Mouse (Mus musculus) liver, embryonic 16.5 days (tissue): ENCODE results near the gene Ncmap. TPM values are rescaled to one million over a fixed set of nuclear protein-coding genes. Genes with fewer than 3 reads are reported as not detected.
A peak's percentile ranks its signal among the peaks of the same experiment; 100 is the strongest.
"Not testable (repeated sequence)": the region's sequence is repeated elsewhere in the genome, so short reads cannot be mapped to it uniquely, and the experiment has no call there.

Source experiments
- ATAC-seq: fragments of 200-750 bp; cut with Nextera tagmentation; 2 replicates; pipeline ENCODE4 v1.8.0; 2017; ENCODE audit warnings: low read depth, mild to moderate bottlenecking, moderate number of reproducible peaks, moderate library complexity
- H3K27ac ChIP-seq: fragments of 300-500 bp; sonication (generic); 2 replicates; pipeline ENCODE4 v1.5.1; 2014; ENCODE audit warnings: mild to moderate bottlenecking, low read length
- H3K27me3 ChIP-seq: fragments of 300-500 bp; sonication (generic); 2 replicates; pipeline ENCODE4 v1.6.1; 2014; ENCODE audit warnings: low read depth, low read length, mixed read lengths; ENCODE audit not compliant: control insufficient read depth, insufficient read depth
- H3K36me3 ChIP-seq: fragments of 300-500 bp; sonication (generic); 2 replicates; pipeline ENCODE4 v1.6.1; 2014; ENCODE audit warnings: mild to moderate bottlenecking; ENCODE audit not compliant: control insufficient read depth, insufficient read depth
- H3K4me1 ChIP-seq: fragments of 300-500 bp; sonication (generic); 2 replicates; pipeline ENCODE4 v1.6.1; 2014; ENCODE audit warnings: low read depth, low read length, mixed read lengths; ENCODE audit not compliant: control insufficient read depth
- H3K4me2 ChIP-seq: fragments of 300-500 bp; sonication (generic); 2 replicates; pipeline ENCODE4 v1.6.1; 2014; ENCODE audit warnings: low read depth, low read length, mixed read lengths
- H3K4me3 ChIP-seq: fragments of 300-500 bp; sonication (generic); 2 replicates; pipeline ENCODE4 v1.5.1; 2014; ENCODE audit warnings: low read depth, mild to moderate bottlenecking, low read length
- H3K9ac ChIP-seq: fragments of 300-500 bp; sonication (generic); 2 replicates; pipeline ENCODE4 v1.6.1; 2014; ENCODE audit warnings: low read depth, low read length
- H3K9me3 ChIP-seq: fragments of 300-500 bp; sonication (generic); replicated peaks from 2 replicates; pipeline ENCODE4 v1.6.1; 2016; ENCODE audit warnings: low read length; ENCODE audit not compliant: control insufficient read depth
- WGBS: fragments of 180-500 bp; shearing (Covaris S2); extraction: QIAGEN DNeasy Blood & Tissue Kit; methylation state at CpG from one replicate; pipeline ENCODE4 v1.1.7; 2014; ENCODE audit not compliant: insufficient replicate concordance; 5-methylcytosine and 5-hydroxymethylcytosine counted together
- polyA plus RNA-seq: library from polyadenylated mRNA; unstranded; fragments of >200 nt; fragmentation: Nextera tagmentation; extraction: Ambion mirVana; gene quantifications from 2 replicates; pipeline ENCODE4 v1.2.1, GENCODE M21; 2015

Gene Ncmap
- polyA plus RNA-seq, 1 experiment from 2014 or later = 0.19 TPM

DNA sequence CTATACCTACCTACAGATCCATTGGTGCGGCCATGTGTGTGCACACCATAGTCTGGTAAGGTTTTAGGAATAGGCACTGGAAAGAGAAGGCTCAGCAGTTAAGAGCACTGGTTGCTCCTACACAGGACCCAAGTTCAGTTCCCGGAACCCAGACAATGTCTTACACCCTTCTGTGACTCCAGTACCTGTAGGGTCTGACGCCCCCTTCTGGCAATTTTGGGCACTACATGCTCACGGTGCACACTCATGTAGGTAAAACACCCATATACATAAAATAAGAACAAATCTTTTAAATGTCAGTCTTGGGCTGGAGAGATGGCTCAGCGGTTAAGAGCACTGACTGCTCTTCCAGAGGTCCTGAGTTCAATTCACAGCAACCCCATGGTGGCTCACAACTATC lies 24.7 kb downstream of the Ncmap start:
- ATAC-seq = no peak
- Histone ChIP-seq H3K9me3 (no peaks in the 10 kb centered on the region), H3K27me3 (no peaks in the 10 kb centered on the region), H3K4me3 (no peak overlapping the region), H3K4me2 (no peak overlapping the region), H3K9ac (no peak overlapping the region), H3K36me3 (no peaks in the 10 kb centered on the region), H3K4me1 (no peaks in the 10 kb centered on the region), H3K27ac (no peak overlapping the region)
- 68% methylated on average over 5 of the region's 5 CpGs for WGBS

GRCm38 (mm10) chr4:135370372-135370771 lies 27.7 kb downstream of the Ncmap start:
- H3K4me3 ChIP-seq = no peak overlapping the region
- H3K36me3 ChIP-seq = no peaks in the 10 kb centered on the region
- no peaks in the 10 kb centered on the region for H3K9me3 ChIP-seq
- no peak for ATAC-seq
- no peak overlapping the region for H3K27ac ChIP-seq
- H3K4me2 ChIP-seq = no peak overlapping the region
- H3K4me1 ChIP-seq = no peaks in the 10 kb centered on the region
- no peak overlapping the region for H3K9ac ChIP-seq
- H3K27me3 ChIP-seq = no peaks in the 10 kb centered on the region
- 66% methylated on average over 11 of the region's 11 CpGs for WGBS

DNA sequence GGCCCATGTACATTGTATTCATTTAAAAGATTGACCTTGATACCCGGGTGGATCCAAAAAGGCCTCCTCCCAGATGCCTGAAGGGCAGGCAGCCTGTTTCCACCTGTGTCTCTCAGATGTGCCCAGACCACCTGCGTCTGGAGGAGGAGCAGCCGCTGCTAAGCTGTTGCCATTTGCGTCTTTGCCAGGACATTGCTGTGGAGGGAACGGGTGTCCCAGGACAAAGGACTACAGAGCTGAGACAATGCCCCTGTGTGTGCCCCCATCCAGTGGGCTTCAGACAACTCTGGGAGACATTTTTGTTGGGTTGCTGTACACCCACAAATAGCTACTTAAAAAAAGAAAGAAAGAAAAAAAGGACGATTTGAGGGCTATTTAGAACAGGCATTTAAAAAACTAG lies 35.2 kb downstream of the Ncmap start:
- WGBS = 43% methylated on average over 6 of the region's 6 CpGs
- H3K27ac ChIP-seq = no peak overlapping the region
- no peaks in the 10 kb centered on the region for H3K9me3 ChIP-seq
- no peaks in the 10 kb centered on the region for H3K36me3 ChIP-seq
- H3K4me2 ChIP-seq = no peak overlapping the region
- H3K4me1 ChIP-seq = no peaks in the 10 kb centered on the region
- no peak for ATAC-seq
- H3K4me3 ChIP-seq = no peak overlapping the region
- no peak overlapping the region for H3K9ac ChIP-seq
- H3K27me3 ChIP-seq = no peaks in the 10 kb centered on the region

DNA sequence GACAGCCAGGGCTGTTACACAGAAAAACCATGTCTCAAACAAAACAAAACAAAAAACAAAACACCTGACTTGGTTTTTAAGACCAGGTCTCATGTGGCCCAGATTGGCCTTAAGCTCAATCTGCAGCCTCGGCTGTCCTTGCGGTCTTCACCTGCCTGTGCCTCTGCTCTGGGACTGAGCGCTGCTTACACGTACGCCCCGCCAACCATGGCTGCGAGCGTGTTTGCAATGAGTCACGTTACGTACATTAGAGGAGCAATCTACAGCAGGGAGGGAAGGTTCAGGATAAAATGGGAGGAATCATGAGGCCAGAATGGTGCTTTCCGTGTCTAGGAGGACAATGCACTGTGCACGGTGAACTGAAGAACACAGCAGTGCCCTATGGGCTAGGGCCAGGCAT lies 36.3 kb downstream of the Ncmap start:
- H3K9ac ChIP-seq = no peak overlapping the region
- H3K9me3 ChIP-seq = no peaks in the 10 kb centered on the region
- H3K27me3 ChIP-seq = no peaks in the 10 kb centered on the region
- no peak overlapping the region for H3K4me2 ChIP-seq
- H3K36me3 ChIP-seq = no peaks in the 10 kb centered on the region
- no peak for ATAC-seq
- no peak overlapping the region for H3K4me3 ChIP-seq
- no peak overlapping the region for H3K27ac ChIP-seq
- H3K4me1 ChIP-seq = no peaks in the 10 kb centered on the region
- 84% methylated on average over 12 of the region's 12 CpGs for WGBS

DNA sequence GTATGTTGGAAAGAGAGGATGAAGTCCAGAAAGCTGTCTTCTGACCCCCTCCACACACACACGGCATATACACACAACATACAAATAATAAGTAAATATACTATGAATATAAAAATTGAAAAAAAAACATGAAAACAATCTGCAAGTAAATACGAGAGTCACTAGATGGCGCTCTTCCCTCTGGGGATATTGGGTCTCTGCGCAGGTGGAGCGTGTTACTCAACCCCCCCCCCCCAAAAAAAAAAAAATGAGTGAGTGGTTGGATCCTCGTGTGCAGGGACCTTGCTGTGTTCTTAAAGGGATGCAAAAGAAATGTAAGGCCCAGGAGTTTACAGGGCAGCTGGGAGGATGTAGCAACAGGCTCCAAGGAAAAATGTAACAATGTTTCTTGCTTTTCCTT lies 39.3 kb downstream of the Ncmap start:
- no peak for ATAC-seq
- H3K9me3 ChIP-seq = no peaks in the 10 kb centered on the region
- no peak overlapping the region for H3K27ac ChIP-seq
- no peak overlapping the region for H3K4me2 ChIP-seq
- 1% methylated on average over 6 of the region's 6 CpGs for WGBS
- peaks cover 14% of the 10 kb centered on the region for H3K4me1 ChIP-seq
- no peaks in the 10 kb centered on the region for H3K36me3 ChIP-seq
- no peak overlapping the region for H3K9ac ChIP-seq
- no peak overlapping the region for H3K4me3 ChIP-seq
- H3K27me3 ChIP-seq = no peaks in the 10 kb centered on the region

- H3K4me3 ChIP-seq = no peak overlapping the region
- 78% methylated on average over 12 of the region's 12 CpGs for WGBS
- peaks cover 15% of the 10 kb centered on the region for H3K4me1 ChIP-seq
- H3K4me2 ChIP-seq = no peak overlapping the region
- H3K27me3 ChIP-seq = no peaks in the 10 kb centered on the region
- no peaks in the 10 kb centered on the region for H3K9me3 ChIP-seq
- H3K9ac ChIP-seq = no peak overlapping the region
- no peaks in the 10 kb centered on the region for H3K36me3 ChIP-seq
- ATAC-seq = no peak
- no peak overlapping the region for H3K27ac ChIP-seq
Observed at GRCm38 (mm10) chr4:135357221-135357920, 40.7 kb downstream of the Ncmap start.

GRCm38 (mm10) chr4:135355886-135356550 lies 42.0 kb downstream of the Ncmap start:
- ATAC-seq = no peak
- no peaks in the 10 kb centered on the region for H3K9me3 ChIP-seq
- H3K36me3 ChIP-seq = no peaks in the 10 kb centered on the region
- no peak overlapping the region for H3K27ac ChIP-seq
- 68% methylated on average over 9 of the region's 9 CpGs for WGBS
- H3K4me1 ChIP-seq = peaks cover 26% of the 10 kb centered on the region
- no peak overlapping the region for H3K4me3 ChIP-seq
- no peaks in the 10 kb centered on the region for H3K27me3 ChIP-seq
- no peak overlapping the region for H3K9ac ChIP-seq
- no peak overlapping the region for H3K4me2 ChIP-seq

DNA sequence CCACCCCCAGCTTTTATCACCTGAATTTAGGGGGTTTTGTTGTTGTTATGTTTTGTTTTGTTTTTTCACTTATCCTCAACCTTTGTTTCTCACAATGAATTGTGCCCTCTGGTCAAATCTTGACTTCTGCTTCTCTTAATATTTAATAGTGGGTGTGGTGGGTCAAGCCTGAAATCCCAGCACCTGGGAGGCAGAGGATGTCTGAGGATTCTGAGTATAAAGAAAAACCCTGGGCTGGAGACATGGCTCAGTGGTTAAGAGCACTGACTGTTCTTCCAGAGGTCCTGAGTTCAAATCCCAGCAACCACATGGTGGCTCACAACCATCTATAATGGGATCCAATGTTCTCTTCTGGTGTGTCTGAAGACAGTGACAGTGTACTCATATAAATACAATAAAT lies 43.3 kb downstream of the Ncmap start:
- Histone ChIP-seq H3K4me3 (peak overlapping the region; percentile 96), H3K4me2 (peak overlapping the region; percentile 90), H3K27ac (peak overlapping the region; percentile 99), H3K9ac (peak overlapping the region; percentile 71), H3K4me1 (peaks cover 35% of the 10 kb centered on the region)
- not testable (repeated sequence) for H3K36me3 ChIP-seq, ATAC-seq, H3K27me3 ChIP-seq, H3K9me3 ChIP-seq

DNA sequence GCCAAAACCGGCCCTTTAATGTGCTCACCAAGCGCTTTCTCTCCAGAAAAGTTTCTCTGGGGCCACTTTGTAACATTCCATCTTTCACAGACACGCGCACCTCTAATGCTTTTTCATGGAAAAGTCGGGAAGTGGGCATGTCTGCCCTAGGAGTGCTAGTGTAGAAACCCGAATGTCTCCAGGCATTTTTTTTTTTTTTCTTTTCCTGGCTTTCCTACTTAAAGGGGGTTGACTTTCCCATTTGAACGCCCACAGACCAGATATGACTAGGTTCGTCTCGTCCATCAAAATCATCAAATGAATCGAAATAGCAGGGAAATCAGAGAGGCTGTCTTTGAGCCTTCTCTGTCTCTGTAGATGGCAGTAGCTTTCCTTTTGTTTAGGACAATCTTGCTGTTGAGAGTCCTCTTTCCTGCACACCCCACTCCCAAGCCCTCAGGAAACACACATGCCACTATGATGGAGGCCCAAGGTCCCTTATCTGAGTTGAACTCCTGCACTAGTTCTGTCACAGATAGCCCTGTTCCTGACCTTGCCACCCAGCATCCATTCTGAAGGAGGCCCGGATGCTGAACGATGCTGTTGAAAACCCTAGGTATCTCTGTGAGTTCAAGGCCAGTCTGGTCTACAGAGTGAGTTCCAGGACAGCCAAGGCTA lies 44.1 kb downstream of the Ncmap start:
- peaks cover 36% of the 10 kb centered on the region for H3K4me1 ChIP-seq
- peak; percentile 51 for ATAC-seq

More for the DNA sequence above, 44.1 kb downstream of the Ncmap start:
- Histone ChIP-seq H3K4me3 (peak overlapping the region; percentile 96), H3K9ac (peak overlapping the region; percentile 71), H3K9me3 (no peaks in the 10 kb centered on the region), H3K4me2 (peak overlapping the region; percentile 90), H3K36me3 (peaks cover under 1% of the 10 kb centered on the region; the same call in 1 of the 2 replicates), H3K27me3 (no peaks in the 10 kb centered on the region), H3K27ac (peak overlapping the region; percentile 99)
- WGBS = 5% methylated on average over 12 of the region's 12 CpGs
